Mouse (Mus musculus) spleen, adult 2 months (tissue): Measurements from ENCODE around the gene Ruvbl2. TPM values are rescaled to one million over a fixed set of nuclear protein-coding genes. Genes with fewer than 3 reads are reported as not detected.
"Not testable (repeated sequence)": the region's sequence is repeated elsewhere in the genome, so short reads cannot be mapped to it uniquely, and the experiment has no call there.

Experiments used
- DNase-seq, 2 experiments: peaks; one replicate each; pipeline versions ENCODE4 v3.0.0 to v3.0.0-alpha.2; 2012 to 2021; ENCODE audit warnings: low spot score in 2 of 2, low read depth in 1 of 2
- H3K27ac ChIP-seq: fragments of 200-500 bp; 2 replicates; pipeline ENCODE4 v1.5.1; 2012; ENCODE audit warnings: low read length, inconsistent platforms; ENCODE audit not compliant: insufficient read depth
- H3K27me3 ChIP-seq: fragments of 200-500 bp; 2 replicates; pipeline ENCODE4 v1.6.1; 2012; ENCODE audit warnings: mild to moderate bottlenecking, moderate library complexity, low read length, inconsistent platforms; ENCODE audit not compliant: control insufficient read depth, insufficient read depth
- H3K36me3 ChIP-seq: fragments of 200-500 bp; 2 replicates; pipeline ENCODE4 v1.6.1; 2012; ENCODE audit warnings: mild to moderate bottlenecking, low read length, inconsistent platforms; ENCODE audit not compliant: control insufficient read depth, insufficient read depth
- H3K4me1 ChIP-seq: fragments of 200-500 bp; 2 replicates; pipeline ENCODE4 v1.6.1; 2011; ENCODE audit warnings: inconsistent platforms; ENCODE audit not compliant: control insufficient read depth, insufficient read depth, insufficient read length
- H3K4me3 ChIP-seq: fragments of 200-500 bp; 2 replicates; pipeline ENCODE4 v1.5.1; 2011; ENCODE audit warnings: mild to moderate bottlenecking, inconsistent platforms; ENCODE audit not compliant: insufficient read depth, insufficient read length; ENCODE audit errors: extremely low read depth
- CTCF ChIP-seq: fragments of 200-500 bp; IDR thresholded peaks from 2 replicates; pipeline ENCODE4 v1.5.1; 2011; ENCODE audit warnings: mild to moderate bottlenecking, inconsistent platforms; ENCODE audit not compliant: insufficient read depth, insufficient read length, insufficient replicate concordance; ENCODE audit errors: extremely low read depth
- POLR2A ChIP-seq: fragments of 200-500 bp; IDR thresholded peaks from 2 replicates; pipeline ENCODE4 v1.6.1; 2011; ENCODE audit warnings: low read depth, low read length, inconsistent platforms
- WGBS: fragments of 180-500 bp; shearing (Covaris S2); methylation state at CpG from one replicate; pipeline ENCODE4 v1.1.7; 2018; 5-methylcytosine and 5-hydroxymethylcytosine counted together
- polyA plus RNA-seq: library from polyadenylated mRNA; depleted of rRNA; stranded (reverse); fragments of >200 nt; gene quantifications from 2 replicates; pipeline ENCODE4 v1.2.3, GENCODE M21; 2012

The Ruvbl2 gene
- polyA plus RNA-seq, 1 experiment, result 55.3 TPM

GRCm38 (mm10) chr7:45461326-45461725 lies 23.4 kb upstream of the Ruvbl2 start:
- 96% methylated on average over 4 of the region's 5 CpGs for WGBS
- DNase-seq, result no peak
- Histone ChIP-seq H3K4me1 (peaks cover 13% of the 10 kb centered on the region; the same call in 1 of the 2 replicates), H3K27me3 (no peaks in the 10 kb centered on the region), H3K36me3 (peaks cover 34% of the 10 kb centered on the region), H3K4me3 (no peak overlapping the region), H3K27ac (peak overlapping the region; percentile 79)
- TF ChIP-seq CTCF (no peak), POLR2A (no peak)

DNA sequence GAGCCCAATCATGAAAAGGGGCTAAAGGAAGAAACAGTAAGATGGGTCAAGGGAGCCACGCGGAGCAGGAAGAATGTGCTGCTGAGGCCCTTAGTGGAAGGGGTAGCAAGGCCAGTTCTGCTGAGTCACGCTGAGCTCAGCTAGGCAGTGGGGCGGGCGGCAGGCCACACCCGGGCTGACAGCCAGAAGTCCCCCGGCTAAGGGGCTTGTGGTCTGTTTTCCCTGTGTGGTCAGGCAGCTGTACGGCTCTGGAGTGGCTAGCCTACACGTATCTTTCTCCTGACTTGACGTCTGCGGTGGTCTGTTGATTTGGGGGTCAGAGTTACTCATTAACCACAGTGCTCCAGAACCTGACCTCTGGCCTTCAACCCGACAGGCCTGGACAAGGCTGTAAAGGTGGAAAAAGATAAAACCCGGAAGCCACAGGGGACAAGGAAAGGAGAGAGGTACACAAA lies 23.0 kb upstream of the Ruvbl2 start:
- 46% methylated on average over 13 of the region's 13 CpGs for WGBS
- Histone ChIP-seq H3K4me1 (peaks cover 9% of the 10 kb centered on the region; the same call in 1 of the 2 replicates), H3K27me3 (no peaks in the 10 kb centered on the region), H3K27ac (peak overlapping the region; percentile 79), H3K4me3 (no peak overlapping the region), H3K36me3 (peaks cover 34% of the 10 kb centered on the region)
- no peak for TF ChIP-seq CTCF
- TF ChIP-seq POLR2A, result no peak
- DNase-seq, result peak in 1 of 2 experiments; percentile 33

DNA sequence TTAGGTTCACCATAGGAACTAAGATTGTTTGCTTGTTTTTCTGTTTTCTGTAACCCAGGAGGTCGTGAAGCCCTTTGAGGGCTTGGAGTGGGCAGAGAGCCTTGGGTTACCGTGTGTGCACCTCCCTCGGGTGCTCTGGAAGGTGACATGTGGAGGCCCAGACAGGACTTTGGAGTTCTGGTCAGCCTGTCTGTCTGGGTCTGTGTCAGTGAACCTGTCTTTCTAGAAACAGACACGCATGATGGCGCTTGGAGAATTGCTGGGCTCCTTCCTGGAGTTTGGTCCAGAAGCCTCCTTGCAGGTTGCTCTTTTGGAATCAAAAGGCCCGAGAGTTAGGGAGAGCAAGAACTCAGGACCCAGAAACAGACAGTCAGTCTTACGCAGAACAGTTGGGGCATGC lies 22.5 kb upstream of the Ruvbl2 start:
- DNase-seq, result no peak

DNA sequence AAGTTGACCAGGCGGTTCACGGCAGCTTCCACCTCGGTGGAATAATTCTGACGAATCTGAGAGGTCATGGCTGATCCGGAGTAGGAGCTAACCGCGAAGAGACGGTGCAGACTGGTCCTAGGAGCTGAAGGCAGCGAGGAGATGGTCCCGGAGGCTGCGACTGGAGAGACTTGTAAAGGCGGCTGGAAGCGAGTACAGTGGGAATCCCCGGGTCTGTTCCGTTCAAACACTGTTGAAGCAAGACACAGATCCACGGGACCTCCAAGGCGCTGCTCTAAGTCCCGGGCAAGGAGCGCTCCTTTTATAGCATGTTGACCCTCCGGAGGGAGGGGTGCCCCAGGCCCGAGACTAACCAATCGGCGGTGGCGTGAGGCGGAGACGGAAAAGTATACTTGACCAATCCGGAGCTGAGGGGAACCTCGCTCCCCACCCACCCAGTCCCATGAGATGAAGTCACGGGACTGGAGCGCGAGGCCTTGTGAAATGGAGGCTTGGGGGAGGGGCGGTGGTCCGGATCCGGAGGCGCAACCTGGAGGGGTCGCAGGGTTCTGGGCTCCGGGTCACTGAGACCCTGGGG lies 21.8 kb upstream of the Ruvbl2 start, which contains the start of gene Ftl1:
Ftl1 (minus strand) TSS at position 321 of the 577 bp plus-strand sequence.
- H3K4me3 ChIP-seq, result peak within 1 kb of the TSS; percentile 84
- DNase-seq, result peak; percentile 94 to 96
- H3K27ac ChIP-seq, result peak within 1 kb of the TSS; percentile 87
- H3K36me3 ChIP-seq, result peaks cover 29% of the 10 kb centered on the region
- H3K4me1 ChIP-seq, H3K27me3 ChIP-seq: not testable (repeated sequence)
- peak; percentile 87 for TF ChIP-seq POLR2A
- under 1% methylated on average over 37 of the region's 37 CpGs for WGBS

More for the DNA sequence above, 22.5 kb upstream of the Ruvbl2 start:
- Histone ChIP-seq H3K4me3 (no peak overlapping the region), H3K36me3 (peaks cover 34% of the 10 kb centered on the region), H3K27ac (peak overlapping the region; percentile 79), H3K27me3 (no peaks in the 10 kb centered on the region), H3K4me1 (peaks cover 6% of the 10 kb centered on the region; the same call in 1 of the 2 replicates)
- TF ChIP-seq CTCF (no peak), POLR2A (no peak)
- 60% methylated on average over 7 of the region's 7 CpGs for WGBS

DNA sequence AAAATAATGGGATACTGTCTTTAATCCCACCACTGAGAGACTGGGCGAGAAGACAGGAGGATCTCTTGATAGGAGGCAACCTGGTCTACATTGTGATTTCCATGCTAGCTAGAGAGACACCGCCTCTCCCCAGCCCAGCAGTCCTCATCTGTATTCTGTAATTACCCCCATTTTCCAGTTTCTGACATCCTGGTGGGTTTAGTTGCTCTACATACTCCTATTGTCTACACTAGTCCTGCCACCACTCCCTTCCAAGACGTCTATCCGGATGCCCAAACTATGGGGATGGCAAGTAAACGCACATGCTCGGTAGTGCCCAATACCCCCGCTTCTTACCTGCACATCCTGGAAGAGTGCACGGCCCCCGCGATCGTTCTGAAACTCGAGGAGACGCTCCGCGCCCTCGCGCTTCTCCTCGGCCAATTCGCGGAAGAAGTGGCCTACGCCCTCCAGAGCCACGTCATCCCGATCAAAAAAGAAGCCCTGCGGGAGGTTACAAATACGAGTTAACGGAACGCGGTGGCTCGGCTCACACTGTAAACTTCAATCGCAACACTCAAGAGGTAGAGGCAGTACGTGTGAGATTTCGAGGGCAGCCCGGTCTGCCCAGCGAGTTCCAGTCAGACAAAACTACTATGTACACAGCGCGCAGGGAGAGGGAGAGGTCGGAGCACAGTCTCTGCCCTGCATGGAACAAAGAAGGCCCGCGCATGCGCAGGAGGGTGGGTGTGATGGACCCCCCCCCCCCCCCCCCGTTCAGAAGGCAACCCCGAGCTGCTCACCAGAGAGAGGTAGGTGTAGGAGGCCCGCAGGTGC lies 21.1 kb upstream of the Ruvbl2 start:
- 1% methylated on average over 43 of the region's 43 CpGs for WGBS
- peaks cover 6% of the 10 kb centered on the region; the same call in 1 of the 2 replicates for H3K4me1 ChIP-seq

GRCm38 (mm10) chr7:45457204-45458060 lies 19.5 kb upstream of the Ruvbl2 start:
- no peak for TF ChIP-seq POLR2A
- no peak for TF ChIP-seq CTCF
- peak overlapping the region; percentile 31 for H3K27ac ChIP-seq
- DNase-seq, result peak; percentile 38 to 52
- peak overlapping the region; percentile 18; the same call in 1 of the 2 replicates for H3K4me3 ChIP-seq
- WGBS, result 41% methylated on average over 10 of the region's 10 CpGs
- H3K36me3 ChIP-seq, result peaks cover 20% of the 10 kb centered on the region
- peaks cover 6% of the 10 kb centered on the region; the same call in 1 of the 2 replicates for H3K4me1 ChIP-seq
- H3K27me3 ChIP-seq, result no peaks in the 10 kb centered on the region

More for the DNA sequence above, 21.1 kb upstream of the Ruvbl2 start:
- Histone ChIP-seq H3K4me3 (peak overlapping the region; percentile 84), H3K27me3 (no peaks in the 10 kb centered on the region), H3K36me3 (peaks cover 28% of the 10 kb centered on the region), H3K27ac (peak overlapping the region; percentile 87)
- peak; percentile 52 to 78 for DNase-seq
- TF ChIP-seq POLR2A, result peak; percentile 19; the same call in 1 of the 2 replicates
- TF ChIP-seq CTCF, result no peak
